Mouse (Mus musculus) MEL-GATA-1-ER (cell line): ENCODE data around the gene Bcar1.
A peak's percentile ranks its signal among the peaks of the same experiment; 100 is the strongest.

Experiments
- DNase-seq: peaks from one replicate; pipeline ENCODE4 v3.0.0-alpha.2; 2012; ENCODE audit warnings: low read depth; ENCODE audit errors: extremely low read depth

The Bcar1 gene

DNA sequence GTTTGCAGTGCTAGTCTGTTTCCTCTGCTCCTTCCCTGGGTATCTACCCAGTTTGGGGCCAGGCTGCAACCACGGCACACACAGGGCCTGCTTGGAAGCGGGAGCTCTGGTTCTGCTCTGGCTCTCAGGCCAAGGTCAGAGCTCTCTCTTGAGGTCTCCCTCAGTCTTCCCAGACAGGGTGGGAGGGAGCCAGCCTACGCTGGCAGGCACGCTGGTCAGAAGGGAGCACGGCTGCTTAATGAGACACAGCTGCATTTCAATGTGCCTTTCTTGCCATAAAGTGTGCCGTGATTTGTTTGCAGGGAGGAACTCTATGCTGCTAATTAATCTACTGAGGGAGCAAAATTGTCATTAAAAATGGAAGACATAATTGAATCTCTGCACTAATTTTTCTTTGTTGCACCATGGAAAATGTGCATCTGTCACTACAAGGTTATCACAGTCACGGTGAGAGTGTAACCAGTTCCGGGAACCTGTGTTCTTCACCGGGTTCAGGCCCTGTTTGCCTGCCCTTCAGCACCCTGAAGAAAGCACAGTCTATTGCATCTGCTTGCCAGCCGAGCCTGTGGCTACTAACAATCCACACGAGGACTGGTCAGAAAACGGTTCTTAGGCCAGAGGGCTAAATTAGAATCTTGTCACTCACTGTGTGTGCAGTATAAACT, 26.3 kb upstream of the Bcar1 start:
- no peak for DNase-seq

DNA sequence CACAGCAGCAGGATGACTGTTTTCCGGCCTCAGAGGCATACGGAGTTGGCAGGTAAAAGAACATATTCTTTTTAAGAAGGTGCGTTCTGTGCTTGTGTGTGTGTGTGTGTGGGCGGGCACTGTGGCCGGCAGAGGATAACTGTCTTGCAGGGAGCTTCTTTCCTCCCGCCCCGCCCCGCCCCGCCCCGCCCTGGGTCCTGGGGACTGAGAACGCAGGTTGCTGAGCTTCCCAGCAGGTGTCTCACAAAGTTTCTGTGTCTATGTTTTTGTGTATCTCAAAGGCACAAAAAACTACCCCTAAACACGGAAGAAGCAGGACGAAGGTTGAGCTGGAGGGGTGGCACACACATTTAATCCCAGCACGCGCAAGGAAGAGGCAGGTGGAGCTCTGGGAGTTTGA, 25.7 kb upstream of the Bcar1 start:
- no peak for DNase-seq

DNA sequence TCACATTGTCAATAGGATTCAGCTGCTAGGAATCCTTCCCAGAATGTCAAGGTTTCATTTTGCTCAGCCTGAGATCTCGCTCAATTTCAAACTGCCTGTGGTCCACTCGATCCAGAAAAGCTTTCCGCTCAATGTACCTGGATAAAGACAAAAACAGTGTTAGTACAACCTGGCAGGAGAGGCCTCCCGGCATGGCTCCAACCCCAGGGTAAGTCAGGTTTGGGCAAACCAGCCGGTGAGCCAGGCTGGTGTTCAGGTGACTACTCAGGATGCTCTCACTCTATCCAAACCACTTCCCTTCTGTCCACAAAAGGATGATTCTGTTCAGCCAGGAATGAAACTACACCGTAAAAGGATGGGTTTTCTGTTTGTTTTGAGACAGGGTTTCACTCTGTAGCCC, 25.0 kb upstream of the Bcar1 start:
- no peak for DNase-seq

DNA sequence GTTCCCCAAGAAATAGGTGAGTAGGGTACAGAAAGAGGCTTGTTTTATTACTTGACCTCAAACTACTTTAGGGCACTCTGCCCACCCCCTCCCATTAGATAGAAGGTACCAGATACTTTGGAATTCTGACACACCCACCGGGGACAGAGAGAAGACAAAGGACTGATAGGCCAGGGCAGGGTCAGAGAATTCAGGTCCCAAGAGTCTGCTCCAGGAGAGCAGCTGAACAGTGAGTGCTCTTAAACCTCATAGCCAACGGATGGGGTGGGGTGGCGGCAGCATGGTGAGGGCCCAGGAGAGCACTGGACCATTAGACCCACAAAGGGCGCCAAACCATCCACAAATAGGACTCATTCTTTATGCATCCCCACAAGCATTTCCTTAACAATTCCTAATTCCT, 22.0 kb upstream of the Bcar1 start:
- no peak for DNase-seq

DNA sequence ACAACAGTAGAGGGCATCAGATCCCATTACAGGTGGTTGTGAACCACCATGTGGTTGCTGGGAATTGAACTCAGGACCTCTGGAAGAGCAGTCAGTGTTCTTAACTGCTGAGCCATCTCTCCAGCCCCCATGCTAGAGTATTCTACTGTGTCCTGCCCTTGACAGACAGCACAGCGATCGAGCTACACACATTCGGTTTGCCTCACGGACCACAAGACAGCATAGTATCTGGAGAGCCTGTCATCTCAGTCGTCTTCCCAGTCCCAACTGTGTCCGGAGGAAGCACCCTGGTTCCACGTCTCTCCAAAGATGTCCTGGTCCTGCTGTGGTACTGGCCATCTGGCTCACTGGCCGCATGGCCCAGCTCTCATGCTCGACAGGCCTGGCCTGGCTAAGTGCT, 21.5 kb upstream of the Bcar1 start:
- no peak for DNase-seq

DNA sequence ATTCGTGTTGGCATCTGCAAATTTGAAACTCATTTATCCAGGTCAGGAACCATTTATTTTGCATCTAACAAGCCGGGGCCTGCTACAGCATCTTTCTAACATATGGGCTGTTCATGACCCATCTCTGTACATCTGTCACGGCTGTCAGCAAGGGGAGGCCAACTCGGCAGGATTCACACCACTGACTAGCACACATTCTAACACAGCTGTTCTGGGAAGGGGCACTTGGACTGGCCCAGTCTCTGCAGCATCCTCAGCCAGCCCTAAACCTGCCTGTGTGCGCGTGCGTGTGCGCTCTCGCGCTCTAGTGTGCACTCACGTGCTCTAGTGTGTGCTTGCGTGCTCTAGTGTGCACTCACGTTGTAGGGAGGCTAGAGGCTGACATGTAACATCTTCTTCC, 17.1 kb upstream of the Bcar1 start:
- DNase-seq = no peak

DNA sequence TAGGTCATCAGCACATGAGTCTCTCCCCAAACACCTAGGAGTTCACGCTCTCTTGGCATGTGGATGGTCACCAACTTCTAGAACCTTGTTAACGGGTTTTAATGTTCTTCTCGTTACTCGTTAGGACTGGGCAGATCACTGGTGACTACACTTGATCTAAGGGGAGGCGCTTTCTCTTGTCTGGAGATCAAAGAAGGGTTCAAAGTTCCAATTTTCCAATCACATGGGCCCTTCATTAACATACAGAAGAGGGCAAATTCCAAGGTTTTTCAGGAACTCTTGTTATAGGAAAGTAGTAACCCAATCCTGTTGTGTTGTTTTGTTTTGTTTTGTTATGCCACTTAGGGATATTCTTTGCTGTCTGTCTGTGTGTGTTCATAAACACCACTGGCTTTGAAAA, 15.2 kb upstream of the Bcar1 start:
- DNase-seq = no peak

DNA sequence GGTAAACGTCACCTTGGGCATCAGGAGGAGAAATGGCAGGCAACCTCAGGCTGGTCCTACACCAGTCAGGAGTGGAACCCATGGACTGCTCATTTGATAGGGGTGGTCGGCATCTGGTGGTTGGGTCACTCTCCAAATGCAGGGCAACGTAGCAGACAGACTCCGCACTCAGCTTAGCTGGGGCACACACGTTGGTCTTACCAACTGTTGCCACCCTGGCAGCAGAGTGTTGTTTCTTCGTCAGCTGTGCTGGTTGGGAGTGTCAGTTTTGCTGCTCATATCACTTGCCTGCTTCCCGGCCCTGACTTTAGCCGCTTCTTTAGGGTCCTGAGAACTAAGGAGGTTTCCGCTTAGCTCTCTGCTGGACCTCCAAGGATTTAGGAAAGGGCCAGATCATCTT, 14.0 kb upstream of the Bcar1 start:
- no peak for DNase-seq

DNA sequence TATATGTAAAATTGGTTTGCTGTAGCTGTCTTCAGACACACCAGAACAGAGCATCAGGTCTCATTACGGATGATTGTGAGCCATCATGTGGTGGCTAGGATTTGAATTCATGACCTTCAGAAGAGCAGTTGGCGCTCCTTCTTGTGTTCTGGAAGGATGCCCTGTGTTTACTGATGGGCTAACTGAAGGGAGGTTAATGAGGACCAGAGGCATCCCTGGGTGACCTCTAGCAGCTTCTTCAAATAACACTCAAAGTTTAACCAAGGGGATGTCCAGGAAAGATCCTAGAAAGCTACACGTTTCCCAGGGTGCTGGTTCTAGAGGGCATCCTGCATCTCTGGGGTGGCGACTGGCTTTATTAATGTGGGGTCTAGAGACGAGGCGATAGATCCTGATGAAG, 11.1 kb upstream of the Bcar1 start:
- DNase-seq = no peak

DNA sequence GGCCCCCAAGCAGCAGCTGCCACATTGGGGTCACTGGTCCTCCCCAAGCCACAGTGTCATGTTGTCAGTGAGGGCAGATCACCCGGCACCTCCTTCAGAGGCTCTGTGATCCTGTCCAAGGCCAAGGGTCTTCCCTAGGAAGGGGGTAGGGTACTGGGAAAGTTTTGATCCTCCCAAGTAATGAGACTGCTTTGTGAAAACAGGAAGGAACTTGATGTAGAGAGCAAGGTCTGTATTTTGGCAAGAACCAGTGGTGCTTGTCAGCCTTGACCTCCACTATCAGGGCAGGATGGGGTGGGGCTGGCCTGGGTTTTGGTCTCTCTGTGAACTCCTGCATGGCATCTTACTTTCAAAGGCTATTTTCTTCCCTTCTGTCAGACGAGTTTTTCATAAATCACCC, 10.5 kb upstream of the Bcar1 start:
- no peak for DNase-seq

DNA sequence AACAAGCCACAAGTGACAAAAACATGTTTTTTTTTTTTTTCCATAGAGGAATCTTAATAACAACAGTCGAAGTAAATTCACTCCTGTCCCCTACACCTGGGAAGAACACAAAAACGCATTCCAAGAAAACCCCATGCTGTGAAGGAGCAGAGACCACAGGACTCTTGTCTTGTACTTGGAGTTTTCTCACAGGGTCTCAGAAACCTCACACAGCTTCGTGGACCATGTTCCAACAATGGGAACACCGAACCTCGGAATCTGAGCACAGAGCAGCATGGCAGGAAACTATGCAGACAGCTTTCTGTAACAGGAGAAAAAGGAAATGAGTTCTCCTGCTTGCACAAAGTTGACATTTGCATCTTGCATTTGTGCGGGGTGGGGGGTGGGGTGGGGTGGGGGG, 5.2 kb upstream of the Bcar1 start:
- DNase-seq = no peak

DNA sequence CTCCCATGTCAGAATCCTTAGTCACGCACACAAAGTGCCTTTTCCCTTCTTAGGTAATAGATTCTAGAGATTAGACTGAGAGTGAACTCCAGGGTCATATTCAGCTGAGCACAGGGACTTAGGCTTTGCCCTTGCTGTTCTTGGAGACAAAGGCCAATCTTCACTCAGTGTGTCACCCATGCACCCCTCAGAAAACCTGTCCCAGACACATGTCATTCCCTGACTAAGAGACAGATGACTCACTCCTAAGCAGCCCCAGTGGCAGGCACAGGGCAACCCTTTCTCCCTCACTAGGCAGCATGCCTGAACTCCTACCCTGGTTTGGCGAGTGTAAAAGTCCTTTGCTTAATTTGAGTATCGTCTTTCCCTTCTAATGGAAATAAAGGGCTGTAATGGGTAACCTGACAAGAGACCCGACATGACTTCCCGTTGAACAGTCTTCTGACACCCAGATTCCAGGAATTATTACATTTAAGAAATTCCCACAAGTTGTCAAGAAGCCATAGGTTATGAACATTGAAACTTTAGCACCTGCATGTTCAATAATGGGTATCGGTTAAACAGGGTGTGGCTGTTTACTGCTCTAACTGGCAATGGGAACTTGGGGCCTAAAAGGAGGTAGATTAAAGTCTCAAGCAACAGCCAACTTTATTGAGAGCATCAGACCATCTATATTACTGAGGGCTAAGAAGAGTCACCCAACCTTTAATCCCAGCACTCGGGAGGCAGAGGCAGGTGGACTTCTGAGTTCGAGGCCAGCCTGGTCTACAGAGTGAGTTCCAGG, 4.4 kb upstream of the Bcar1 start:
- no peak for DNase-seq

DNA sequence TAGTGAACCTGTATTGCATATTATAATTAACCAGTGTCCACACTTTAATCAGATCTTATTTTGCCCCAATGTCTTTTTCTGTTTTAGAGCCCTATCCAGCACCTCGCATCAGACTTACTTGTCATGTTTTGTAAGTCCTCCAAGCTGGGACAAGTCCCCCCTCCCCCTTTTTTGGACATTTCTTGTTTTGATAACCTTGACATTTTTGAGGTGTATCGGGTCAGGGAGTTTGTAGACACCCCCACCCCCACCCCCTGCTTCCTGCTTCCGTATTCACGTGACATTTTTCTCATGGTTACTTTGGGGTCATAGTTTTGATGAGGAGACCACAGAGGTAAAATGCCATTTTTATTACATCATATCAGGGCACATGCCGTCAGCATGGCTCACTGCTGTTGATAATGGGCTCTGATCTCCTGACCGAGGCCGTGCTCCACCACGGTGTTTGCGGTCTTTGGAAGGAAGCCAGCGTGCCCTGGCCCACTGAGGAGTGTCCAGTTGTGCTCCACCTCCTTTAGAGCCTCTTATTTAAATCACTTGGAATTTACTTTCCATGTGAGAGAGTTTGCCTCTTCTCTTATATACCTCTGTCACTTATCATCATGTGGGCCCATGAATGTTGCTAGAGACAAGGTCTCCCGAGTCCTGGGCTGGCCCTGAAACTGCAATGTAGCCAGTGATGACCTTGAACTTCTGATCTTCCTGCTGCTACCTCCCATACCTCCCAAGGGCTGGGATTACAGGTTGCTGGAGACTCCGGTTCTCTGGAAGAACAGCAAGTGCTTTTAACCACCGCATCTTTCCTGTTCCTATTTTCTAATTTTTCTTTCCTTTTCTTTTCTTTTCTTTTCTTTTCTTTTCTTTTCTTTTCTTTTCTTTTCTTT, 3.2 kb upstream of the Bcar1 start:
- no peak for DNase-seq

DNA sequence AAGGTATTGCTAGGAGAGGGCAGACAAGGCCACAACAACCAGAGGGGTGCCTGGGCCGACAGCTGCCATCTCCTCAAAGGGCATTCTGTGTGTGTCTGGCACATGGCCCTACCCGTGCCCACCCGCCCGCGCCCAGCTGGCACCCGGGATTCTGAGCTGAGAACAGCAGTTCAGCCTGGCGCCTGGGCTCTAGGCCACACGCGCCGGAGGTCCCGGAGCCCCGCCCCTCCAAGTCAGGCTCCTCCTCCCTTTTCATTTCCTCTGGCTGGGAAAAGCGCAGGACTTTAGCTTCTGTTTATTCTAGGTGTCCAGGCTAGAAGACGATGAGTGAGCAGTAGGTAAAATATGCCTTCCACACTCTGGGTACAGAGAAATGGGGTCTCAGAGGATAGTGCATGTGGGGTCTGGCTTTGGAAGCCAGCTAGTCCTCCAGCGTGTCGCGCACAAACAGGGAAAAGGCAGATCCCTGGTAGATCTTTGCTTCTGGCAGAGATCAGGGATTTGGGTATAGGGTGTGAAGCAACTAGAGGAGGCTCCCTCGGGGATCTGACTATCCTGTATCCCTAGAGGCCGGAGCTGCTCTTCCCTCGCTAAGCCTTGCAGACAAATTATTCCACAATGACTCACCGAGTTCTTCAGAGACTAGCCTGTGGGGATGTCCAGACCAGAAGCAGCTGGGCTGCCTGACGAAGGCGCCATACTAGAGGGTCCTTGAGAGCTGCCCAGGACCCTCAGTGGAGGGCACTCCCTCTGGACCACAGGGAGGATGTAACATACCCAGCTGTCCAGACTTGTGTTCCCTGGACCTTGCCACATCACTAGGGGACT, 2.2 kb upstream of the Bcar1 start:
- DNase-seq = peak; percentile 47

DNA sequence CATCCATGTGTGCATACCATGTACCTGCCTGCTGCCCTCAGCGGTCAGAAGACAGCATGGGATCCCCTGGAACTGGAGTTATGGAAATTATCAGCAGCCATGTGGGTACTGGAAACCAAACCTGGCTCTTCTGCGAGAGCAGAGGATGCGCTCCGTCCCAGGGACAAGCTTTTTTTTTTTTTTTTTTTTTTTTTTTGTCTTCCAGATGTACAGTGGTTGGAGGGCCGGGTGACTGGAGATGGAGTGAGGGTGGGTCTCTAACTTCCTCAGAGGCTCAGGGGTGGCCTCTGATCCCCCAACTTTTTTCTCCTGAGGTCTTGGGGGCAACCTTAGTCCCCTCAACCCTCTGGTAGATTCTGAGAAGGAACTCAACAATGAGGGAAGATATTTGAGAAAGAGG, 1.5 kb upstream of the Bcar1 start:
- DNase-seq = no peak

DNA sequence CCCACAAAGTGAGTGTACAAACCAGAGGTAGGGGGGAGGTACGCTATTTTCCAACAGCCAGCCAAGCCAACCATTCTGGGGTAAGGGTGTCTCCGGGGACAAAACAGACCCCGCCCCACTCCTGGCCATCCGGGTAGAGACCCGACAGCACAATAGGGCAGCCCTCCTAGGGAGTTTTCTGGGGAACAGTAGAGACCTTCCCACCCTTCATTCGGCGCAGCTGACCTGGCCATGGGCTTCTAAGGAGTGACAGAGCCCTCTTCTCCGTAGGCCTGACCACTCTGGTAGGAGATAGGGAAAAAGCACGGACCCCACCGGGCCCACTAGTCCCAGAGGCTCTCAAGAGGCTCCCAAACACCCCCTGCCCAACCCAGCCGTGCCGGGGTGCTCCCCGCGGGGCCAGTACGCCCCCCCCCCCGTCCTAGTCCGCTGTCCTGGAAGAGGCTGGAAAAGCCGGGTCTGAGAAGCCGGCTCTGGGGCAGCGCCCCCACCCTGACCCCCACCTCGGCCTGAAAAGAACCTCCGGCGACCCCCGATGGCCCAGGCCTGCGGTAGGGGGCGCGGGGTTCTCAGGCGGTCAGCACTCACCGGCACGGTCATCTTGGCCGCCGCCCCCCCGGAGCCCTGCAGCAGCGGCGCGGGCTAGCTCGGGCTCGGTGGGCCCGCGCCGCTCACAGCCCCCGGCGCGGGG, 363 bp downstream of the Bcar1 start:
- no peak for DNase-seq

DNA sequence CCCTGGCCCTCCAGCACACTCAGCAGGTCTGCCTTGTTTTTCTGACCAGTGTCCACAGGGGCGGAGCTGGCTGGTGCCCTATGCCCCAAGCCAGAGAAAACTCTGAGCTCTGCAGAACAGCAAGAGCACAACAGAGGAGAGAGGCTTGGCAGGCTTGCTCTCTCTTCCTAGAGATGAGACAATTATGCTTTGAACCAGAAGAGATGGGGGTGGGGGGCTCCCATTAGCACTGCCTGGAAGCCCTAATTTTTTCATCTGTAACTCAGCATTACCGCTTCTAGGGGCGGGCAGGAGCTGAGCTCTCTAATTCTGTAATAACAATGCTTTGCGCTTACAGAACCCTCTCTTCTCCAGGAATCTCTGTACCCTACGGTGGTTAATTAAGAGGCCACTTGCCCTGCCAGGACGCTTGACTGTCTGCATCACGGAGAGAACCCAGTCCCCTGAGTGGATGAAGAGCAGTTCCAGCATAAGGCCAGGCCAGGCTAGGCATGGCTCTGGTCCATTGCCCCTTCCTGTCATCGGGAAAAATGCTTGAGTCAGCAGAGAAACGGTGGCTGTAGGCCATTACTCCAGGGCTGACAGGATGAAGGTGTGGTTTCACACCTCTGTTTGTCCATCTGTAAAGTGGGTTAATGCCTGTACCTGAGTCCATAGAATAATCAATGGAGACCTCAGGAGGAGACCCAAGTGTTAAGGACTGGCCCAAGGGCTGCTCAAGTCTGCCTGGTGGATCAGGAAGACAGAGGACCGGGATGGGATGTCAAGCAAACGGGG, 1.2 kb downstream of the Bcar1 start:
- no peak for DNase-seq

DNA sequence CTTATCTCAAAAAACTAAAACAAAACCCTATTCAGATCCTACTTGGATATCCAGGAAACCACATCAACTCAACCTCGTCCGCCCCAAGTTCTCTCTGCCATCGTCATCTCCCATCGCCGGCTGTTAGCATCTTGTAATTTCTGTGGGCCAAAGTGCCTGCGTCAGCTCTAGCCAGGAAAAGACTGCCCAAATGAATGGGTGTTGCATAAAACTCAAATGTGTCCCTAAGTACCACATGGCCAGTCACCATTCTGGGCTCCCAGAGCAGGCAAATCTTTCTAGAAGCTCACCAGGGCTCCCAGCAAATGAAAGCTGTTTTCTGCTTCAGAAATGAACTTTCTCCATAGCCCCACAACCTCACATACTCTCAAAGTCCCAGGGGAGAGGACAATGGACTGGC, 2.1 kb downstream of the Bcar1 start:
- DNase-seq = no peak

DNA sequence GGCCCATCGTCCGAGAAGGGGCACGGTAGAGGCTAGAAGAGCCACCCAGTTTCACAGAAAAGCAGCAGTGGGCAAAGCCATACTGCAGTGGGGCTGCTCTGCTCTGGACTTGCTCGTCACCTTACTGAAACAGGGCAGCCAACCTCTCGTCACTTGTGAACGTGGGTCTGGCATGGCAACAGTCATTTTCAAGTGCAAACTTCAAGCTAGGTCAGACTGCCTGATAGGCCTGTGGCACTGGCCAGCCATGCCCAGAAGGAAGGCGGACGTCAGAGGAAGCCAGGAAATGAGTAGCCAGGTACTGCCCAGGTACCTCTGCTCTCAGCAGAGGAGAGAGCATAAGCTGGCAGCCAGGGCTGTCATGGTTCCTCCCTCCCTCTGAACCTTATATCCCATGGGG, 2.6 kb downstream of the Bcar1 start:
- DNase-seq = no peak

DNA sequence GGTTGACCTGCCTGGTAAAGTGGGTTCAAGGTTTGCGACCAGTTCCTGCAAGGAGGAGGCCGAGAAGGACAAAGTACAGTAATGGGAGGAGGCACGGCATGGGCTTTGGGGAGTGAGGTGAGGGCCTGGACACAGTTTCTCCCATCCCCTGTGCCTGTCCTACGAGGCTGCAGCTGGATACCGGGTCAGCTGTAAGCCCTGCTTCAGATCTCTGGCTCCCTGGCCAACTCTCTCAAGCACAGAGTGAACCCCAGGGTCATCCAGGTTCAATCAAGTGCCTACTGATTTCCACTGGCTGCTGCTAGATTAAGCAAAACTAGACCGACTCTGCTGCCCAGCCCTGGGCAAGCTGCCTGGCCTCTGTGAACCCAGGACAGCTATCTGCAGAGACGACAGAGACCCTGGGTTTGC, 3.3 kb downstream of the Bcar1 start:
- no peak for DNase-seq
